Mouse (Mus musculus): ENCODE results near the gene Cenpm.

GRCm38 (mm10) chr15:82213222-82213621 lies 31.3 kb downstream of the Cenpm start:
- TF ChIP-seq GATA1 (IDR thresholded peaks at IDR 0.05; ENCODE audit: borderline replicate concordance, low read length) (no peak), FLI1 (IDR thresholded peaks at IDR 0.05; ENCODE audit: low read length) (no peak)
